Mouse (Mus musculus): ENCODE measurements around the gene Map2k5.

Gene Map2k5

DNA sequence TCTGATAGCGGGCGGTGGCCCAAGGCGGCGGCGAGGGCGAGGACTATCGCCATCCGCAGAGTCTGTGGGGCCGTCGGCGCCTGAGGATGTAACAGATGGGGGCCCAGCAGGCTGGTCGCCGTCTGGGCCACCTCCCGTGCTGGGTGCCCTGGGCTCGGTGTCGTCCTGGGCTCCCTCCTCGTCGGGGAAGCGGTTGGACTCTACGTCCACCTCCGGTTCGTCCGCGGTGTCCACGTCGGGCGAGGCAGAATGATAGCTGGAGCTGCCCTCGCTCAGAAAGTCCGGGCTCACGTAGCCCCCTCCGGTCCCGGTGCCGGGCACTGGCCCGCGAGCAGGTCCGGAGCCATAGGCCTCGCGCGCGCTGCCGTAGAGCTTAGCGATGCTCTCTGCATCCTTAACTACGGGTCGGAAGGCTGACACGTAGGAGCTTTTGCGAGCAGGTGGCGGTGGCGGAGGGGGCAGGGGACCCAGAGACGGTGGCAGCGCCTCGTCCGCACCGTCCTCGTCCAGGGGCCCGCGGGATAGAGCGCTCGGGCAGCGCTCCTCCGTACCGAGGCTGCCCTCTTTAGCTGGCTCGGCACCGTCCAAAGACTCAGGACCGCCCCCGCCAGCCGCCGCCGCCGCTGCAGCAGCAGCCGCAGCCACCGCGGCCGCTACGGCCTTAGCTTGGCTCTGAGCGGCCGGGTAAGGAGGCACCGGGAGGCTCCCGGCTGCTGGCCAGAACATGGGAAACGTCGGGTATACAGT is 233.0 kb downstream of the Map2k5 start:
- DNase-seq = no peak

GRCm38 (mm10) chr9:63143641-63144501 is 233.8 kb downstream of the Map2k5 start:
- DNase-seq = no peak

- no peak for DNase-seq
These were observed 234.5 kb downstream of the Map2k5 start for GRCm38 (mm10) chr9:63143227-63143626.

DNA sequence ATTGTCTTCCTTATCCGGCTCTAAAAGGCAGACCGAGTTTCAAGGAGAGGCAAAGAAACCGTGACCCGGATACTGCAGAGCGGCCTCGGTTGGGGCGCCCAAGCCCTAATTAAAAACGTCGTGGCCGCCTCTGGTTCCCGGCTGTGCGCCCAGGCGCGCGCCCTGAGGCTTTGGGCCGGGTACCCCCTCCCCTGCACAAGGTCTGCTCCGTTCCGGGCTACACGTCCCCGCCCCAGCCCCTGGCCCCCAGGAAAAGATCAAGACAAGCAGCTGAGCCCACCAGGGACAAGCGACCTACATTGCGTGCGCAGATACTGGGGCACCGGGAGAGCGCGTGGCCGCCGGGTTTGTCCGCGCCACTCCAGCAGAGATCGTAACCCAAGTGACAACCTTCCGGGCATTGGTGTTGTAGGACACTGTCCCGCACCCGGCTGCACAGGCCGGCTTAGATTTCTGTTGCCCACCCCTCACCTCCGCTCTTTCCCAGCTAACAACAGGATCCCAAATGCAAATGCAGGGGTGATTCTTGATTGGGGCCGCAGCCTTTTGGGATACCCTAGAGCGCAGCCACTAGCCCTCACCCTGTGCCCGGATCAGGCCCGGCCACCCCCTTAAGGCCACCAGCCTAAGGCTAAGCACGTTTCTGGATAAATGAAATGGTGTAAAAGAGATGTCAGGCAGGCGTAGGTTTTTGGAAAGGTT is 235.2 kb downstream of the Map2k5 start:
- no peak for DNase-seq

DNA sequence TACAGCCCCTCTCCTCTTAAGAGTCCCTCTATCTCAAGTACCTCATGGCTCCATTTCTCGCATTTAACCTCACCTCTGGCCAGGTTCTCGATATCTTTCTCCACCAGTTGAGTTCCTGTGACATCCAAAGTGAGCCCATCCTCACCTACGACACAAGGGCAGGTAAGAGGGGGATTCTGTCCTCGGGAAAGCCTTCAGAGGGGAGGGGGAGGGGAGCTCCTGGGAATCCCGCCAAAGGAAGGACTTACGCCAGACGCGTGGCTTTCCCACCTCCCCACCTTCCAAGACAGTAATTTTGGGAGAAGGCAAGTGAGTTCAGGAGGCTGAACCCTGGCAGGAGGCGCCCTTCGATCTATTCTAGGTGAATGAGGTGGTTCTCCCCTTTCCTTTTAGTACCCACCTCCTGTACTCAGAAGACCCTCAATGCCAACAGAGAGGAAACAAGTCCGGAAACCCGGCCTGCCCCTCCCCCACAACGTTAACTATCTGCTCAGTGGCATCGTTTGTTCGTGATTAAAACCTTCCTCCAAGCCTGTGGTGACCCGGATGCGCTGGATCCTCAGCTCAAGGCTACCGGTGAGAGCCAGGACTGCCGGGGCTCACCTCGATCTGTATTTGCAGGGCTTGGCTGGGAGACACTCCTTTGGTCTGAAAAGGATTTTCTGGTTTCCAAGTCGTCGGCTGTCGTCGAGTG is 235.9 kb downstream of the Map2k5 start:
- DNase-seq = no peak

- DNase-seq = no peak
These were observed 237.5 kb downstream of the Map2k5 start for GRCm38 (mm10) chr9:63140211-63140610.

DNA sequence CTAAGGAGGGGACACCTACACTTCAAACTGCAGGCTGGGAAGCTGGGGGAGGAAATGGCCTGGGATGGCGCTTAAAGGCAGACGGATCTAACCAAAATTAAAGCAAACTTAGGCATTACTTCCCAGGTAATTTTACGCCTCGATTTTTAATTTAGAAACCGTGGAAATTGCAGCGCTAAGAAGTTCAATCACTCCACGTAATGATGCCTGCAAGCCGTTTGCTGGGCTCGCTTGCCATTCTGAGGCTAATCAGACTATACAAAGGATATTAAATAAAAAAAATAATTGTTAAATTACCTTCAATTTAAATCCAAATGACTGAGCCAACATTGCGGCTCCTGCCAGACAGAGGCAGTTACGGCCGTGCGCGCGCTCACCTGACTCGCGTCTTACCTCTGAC is 238.0 kb downstream of the Map2k5 start:
- no peak for DNase-seq

- peak; percentile 37 for DNase-seq
These were observed 239.2 kb downstream of the Map2k5 start for GRCm38 (mm10) chr9:63138481-63138967.

DNA sequence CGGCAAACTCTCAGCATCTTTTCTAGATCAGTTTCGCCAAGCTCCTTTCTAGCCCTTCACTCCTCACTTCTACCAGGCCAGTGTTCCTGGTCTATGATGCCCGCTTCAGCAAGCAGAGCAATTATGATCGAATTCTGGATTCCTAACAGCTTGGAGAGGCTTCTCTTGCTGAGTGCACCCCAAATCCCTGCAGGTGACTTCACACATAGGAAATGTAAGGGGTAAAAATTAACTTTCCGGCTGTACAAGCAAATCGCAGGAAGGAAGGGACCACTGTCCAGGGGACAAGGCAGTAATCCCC is 240.1 kb downstream of the Map2k5 start:
- DNase-seq = no peak

GRCm38 (mm10) chr9:63136756-63137614 is 240.7 kb downstream of the Map2k5 start:
- DNase-seq = no peak

DNA sequence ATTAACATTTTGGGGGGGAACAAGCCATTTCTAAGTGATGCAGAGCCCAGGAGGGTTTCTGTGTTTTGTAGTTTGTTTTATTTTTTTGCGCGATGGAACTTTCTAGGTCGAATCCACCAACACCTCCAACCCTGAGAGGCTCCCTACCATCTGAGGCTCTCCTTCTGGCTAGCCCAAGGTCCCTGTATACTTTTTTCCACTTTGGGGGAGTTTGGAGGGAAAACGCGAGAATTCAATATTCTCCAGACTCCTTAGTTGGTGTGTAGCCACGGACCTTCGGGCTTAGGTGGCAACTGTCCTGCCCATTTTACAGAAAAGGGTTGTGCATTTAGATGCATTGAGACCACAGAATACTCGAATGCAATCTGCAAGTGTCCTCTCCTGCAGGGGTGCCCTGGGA is 241.5 kb downstream of the Map2k5 start:
- DNase-seq = no peak

- peak; percentile 65 for DNase-seq
These were observed 241.9 kb downstream of the Map2k5 start for GRCm38 (mm10) chr9:63135801-63136200.

GRCm38 (mm10) chr9:63135356-63135755 is 242.3 kb downstream of the Map2k5 start:
- DNase-seq = no peak

- DNase-seq = no peak
These were observed 244.0 kb downstream of the Map2k5 start for GRCm38 (mm10) chr9:63133659-63134058.

GRCm38 (mm10) chr9:63132673-63133601 is 244.8 kb downstream of the Map2k5 start:
- peak; percentile 94 for DNase-seq

DNA sequence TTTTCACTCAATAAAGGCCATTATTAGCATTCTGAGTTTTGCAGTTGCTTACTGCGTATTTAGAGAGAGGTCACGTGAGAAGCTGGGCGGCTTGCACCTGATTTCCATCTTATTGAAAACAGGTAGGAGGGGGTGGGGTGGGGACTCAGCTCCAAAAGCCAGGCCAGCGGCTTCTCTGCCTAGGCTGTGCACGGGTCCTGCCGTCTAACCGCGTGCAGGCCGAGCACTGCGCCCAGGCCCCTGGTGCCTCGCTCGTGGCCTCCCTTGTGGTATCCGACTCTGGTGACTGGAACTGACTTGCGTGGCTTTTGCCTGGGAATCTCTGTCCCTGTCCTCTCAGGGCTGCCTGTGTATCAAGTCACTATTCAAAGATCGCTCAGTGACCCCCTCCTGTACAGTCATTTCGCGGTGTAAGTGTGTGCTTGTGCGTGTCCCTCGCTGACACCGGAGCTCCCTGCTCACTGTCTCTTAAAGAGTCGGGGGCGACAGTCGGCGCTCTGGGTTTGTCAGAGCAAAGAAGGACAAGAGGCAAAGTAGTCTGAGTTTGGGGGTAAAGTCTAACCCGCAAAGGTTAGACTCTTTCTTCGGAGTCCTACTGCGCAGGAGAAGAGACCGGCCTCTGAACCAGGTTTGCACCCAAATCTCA is 245.6 kb downstream of the Map2k5 start:
- DNase-seq = peak; percentile 64

- no peak for DNase-seq
These were observed 248.1 kb downstream of the Map2k5 start for GRCm38 (mm10) chr9:63129641-63130041.

GRCm38 (mm10) chr9:63124512-63124911 is 253.2 kb downstream of the Map2k5 start:
- DNase-seq = no peak

DNA sequence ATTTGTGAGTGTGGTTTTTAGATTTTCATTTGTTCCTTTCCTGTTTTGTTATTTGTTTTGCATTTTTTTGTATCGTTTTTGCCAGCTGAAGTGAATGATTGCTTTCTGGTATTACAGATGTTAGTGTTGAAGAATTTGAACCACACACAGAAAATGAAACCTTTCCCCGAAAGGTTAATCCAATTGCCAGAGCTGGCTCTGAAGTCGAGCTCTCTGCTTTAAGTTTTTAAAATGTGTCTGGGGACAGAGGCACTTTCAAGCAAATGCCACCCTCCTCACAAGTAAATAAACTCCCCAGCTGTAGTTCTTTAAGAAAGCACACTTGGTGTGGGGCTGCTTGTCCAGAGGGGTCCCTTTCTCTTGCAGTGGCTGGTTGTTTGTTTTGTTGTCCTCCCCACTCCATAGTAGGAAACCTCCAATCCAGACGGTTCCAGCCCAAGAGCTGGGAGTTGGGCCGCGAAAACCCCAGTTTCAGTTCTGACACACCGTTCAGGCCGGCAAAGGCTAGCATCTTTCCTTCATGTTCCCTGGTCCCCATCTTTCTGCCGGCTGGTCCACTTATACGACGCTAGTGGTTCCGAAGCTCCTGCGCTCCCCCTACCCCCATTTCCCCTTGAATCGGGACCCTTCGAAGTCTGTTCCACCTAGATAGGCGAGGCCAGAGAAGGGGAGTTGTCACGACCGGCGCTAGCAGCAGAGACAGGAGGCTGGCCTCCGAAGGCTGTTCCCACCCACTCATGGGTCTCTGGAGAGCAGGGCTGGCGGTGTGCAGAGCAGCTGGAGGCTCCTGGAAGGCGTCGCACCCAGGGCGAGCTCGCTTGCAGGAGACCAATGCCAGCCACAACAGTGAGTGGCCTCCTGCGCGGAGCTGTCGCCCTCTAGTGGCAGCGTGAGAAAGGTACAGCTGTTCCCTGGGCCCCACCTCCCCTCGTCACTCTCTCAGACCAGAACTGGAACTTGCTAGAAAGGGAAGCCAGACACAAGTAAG is 254.0 kb downstream of the Map2k5 start:
- DNase-seq = peak; percentile 86
